Mouse (Mus musculus) kidney, adult 18-20 months (tissue): ENCODE results near the gene Aggf1.
A peak's percentile ranks its signal among the peaks of the same experiment; 100 is the strongest.
"Not testable (repeated sequence)": the region's sequence is repeated elsewhere in the genome, so short reads cannot be mapped to it uniquely, and the experiment has no call there.

Experiments used
- DNase-seq: peaks from one replicate; pipeline ENCODE4 v3.0.0; 2021

The Aggf1 gene

GRCm38 (mm10) chr13:95374701-95375553, at the start of gene Aggf1:
Gene Aggf1 (minus strand): TSS chr13:95375352.
- peak; percentile 94 for DNase-seq

- DNase-seq = no peak
These were observed 49.8 kb upstream of the Aggf1 start for GRCm38 (mm10) chr13:95424932-95425331.

DNA sequence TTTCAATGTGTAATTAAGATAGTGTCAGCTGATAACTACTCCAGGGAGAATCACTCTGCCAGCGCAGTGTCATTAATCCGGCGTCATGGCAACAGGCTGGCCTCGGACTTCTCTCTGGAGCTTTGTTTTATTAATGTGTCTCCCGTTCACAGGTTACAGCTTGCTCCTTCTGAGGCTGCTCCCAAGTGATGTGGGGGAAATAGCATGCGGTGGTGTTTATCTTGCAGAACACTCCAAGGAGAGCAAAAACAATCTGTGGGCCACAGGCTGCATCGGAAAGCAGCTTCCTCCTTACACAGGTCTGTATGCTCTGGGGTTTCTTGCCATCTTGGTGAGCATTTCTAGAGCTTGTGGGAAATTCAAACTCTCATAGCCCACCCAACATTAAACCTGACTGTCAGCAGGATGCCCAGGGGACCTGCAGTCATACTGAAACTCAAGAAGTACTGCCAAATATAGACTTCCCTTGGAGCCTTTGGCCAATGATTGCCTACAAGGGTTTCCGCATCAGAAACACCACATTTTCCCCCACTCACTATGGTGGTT, 44.1 kb upstream of the Aggf1 start:
- DNase-seq = no peak

GRCm38 (mm10) chr13:95418575-95419203, 43.5 kb upstream of the Aggf1 start:
- no peak for DNase-seq

DNA sequence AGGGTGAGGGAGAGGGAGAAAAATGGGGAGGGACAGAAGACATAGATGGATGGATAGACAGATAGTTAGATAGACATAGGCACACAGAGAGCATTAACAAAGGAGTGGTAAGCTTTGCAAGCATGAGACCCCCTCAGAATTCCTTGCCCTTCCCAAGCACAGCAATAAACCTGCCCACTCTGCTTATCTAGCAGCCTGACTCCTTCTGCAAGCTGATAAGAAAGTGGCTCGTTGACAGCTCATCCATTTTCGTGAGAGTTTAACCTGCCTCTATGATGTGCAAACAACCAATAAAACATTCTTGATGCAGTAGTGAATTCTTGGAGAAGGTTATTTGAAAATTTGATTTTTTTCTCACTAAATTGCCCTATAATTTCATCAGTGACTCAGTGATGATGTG, 37.1 kb upstream of the Aggf1 start:
- no peak for DNase-seq

GRCm38 (mm10) chr13:95393242-95393641, 18.1 kb upstream of the Aggf1 start:
- DNase-seq = no peak

GRCm38 (mm10) chr13:95389866-95390865, 15.0 kb upstream of the Aggf1 start:
- peak; percentile 76 for DNase-seq

- DNase-seq = no peak
These were observed 13.1 kb upstream of the Aggf1 start for GRCm38 (mm10) chr13:95388226-95388625.

DNA sequence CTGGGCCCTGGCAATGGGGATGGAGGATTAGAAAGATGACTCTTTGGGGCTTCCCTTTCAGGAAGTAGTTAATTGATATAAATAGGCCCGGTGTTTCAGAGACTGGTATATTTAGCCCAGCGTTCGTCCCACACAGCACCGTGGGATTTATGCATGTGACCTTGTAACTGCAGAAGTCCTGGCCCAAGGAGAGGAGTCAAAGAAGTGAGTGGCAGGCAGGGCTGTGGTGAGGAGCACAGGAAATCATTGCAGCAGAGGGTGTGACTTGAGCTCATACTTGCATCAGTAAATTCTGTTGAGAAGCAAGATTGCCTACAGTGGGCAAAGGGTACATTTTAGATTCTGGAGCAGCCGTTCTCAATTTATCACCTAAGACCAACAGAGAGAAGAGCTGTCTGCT, 7.3 kb upstream of the Aggf1 start:
- DNase-seq = no peak

DNA sequence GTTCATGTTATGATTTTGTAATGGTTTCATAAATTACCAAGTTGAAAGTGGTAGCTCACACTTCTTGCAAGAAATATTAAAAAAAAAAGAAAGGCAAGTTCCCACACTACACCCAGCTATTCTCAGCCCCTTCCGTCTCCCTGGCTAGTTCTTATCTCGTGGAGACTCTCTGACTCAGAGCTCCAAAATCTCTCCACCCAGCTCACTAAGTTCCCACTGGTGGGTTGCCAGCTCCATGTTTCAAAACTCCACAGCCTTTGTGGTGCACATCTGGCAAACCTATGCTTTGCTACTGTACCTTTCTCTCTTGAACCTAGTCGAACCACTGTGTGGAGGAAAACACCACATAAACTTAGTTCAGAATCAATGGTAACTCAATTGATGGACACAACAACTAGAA, 3.5 kb upstream of the Aggf1 start:
- DNase-seq = no peak

- not testable (repeated sequence) for DNase-seq
These were observed 1.6 kb upstream of the Aggf1 start for GRCm38 (mm10) chr13:95376689-95377289.

DNA sequence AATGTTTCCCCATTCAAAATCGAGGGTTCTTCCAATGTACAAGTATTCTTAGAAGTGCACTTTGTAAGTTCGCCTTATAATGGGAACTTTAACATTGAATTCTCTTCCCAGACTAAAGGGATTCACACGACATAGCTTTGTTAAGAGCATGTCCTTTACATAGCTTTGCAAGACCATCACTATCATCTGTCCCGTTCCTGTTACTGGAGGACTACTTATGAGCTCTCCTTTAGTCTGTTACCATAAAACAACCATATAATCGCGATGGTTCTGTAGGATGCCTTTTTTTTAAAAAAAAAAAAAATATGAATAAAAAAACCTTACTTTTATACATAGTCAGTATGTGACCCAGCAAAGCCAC, 382 bp upstream of the Aggf1 start:
- no peak for DNase-seq

- no peak for DNase-seq
These were observed 8.8 kb downstream of the Aggf1 start for GRCm38 (mm10) chr13:95366356-95366755.

DNA sequence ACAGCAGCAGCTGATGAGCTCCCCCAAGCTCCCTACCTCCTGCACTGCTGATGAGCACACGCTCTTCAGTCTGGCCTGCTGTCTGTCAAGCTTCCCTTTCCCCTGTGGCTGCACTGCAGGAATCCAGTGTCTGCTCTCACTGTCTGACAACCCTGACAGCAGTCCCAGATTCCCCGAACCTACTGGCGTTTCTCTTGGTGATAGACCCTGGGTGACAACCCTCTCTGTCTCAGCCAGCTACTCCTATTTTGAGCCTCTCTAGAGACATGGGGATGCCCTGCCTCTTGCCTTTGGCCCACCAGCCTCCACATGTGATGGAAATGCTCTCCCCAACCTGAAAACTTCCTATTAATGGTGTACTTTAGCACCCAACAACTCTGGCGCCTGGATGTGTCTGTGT, 11.7 kb downstream of the Aggf1 start:
- no peak for DNase-seq

DNA sequence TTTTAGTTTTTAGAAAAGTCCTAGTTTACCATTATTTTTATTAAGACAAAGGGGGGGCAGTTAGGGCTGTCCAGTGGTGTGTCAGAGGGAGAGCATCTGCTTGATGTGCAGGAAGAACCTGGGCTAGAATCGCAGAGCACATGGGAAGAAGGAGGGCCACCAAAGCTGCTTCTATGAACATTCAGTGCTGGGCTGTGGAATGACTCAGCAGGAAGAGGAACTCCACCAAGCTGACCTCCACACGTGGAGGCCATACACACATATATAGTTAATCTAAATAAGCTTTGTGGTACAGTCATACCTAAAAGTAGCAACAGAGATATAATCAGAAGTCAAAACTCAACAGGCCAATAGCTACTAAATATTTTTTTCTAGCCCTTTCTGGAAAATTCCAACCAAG, 16.9 kb downstream of the Aggf1 start:
- no peak for DNase-seq

DNA sequence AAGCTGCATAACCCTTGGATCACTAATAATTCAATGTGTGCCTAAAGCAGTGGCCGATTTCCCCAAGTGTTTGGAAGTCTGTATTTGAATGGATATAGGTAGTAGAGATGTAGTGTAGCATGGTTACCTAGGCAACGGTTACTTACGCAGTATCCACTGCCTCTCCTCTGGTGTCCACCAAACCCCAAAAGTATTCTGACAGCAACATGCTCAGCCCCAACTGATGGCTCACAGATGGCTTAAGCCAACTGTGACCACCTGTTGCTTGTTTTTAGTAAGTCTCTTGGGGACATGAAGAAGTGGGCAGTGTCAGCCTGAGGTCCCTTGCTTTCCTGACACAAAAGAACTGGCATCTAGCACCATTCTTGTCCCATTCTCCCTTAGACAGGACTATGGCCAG, 26.7 kb downstream of the Aggf1 start:
- DNase-seq = no peak

DNA sequence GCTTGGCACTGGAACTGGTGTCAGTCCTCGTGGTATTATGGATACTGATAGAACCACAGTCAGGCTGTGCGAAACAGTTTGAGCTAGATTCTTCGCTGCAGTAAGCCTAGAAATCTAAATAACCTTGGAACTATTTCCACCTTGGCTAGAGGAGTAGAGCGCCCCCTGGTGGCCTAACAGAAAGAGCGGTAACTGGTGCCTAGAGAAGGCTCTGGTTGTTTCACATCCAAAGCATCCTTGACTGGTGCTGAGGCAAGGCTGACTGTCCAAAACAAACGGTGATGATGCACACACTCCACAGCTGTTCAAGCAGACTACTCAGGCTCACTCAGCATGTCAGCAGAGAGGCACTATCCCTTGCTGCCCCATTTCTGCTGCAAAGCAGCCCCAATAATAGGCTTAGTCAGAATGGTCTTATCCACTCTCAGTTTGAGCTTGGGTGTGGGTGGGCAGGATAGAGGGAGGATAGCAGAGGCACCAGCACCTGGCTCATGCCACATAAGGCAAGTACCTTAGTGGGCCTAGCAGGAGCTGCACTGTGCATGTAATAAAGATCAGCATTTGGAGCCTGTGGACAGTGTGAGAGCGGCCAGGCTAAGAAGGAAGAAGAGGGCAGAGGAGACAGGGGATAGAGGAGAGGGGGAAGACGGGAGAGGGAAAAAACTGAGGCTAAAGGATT, 28.0 kb downstream of the Aggf1 start:
- peak; percentile 83 for DNase-seq

GRCm38 (mm10) chr13:95345869-95346268, 29.3 kb downstream of the Aggf1 start:
- DNase-seq = peak; percentile 45

DNA sequence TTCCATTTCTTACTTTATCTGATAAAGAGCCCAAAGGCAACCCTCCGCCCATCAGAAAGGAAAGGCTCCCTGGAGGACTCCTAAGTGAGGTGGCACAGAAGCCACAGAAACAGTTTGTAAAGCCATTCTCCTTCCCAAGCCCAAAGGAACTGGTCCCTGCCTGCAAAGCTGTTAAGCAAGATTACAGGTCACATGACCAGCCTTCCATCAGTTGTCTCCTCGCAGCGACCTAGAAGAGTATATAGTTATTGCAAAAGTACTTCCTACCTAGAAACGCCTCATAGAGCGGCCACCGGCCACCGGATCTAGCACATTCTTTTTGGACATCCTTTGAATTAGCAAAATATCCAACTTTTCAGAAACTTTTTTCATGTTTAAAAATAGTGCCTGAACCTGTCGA, 31.7 kb downstream of the Aggf1 start:
- DNase-seq = no peak

DNA sequence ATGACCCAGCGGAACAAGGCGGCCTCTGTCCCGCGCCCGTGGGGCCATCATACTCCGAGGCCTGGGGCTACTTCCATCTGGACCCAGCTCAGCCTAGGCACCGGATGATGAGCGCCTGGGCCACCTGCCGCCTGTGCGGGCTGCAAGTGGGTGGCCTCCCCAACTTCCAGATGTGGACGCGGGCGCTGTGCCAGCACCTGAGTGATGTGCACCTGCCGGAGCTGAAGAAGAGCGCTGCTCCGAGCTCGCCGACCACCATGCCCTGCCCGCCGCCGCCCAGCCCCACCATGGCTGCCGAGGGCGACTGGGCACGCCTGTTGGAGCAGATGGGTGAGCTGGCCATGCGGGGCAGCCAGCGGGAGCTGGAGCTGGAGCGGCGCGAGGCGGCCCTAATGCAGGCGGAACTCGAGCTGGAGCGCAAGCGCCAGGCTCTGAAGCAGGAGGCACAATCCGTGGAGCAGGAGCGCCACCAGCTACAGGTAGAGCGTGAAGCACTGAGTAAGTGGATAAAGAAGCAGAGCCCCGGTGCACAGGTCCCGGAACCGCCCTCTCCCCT, 39.0 kb downstream of the Aggf1 start:
- no peak for DNase-seq

DNA sequence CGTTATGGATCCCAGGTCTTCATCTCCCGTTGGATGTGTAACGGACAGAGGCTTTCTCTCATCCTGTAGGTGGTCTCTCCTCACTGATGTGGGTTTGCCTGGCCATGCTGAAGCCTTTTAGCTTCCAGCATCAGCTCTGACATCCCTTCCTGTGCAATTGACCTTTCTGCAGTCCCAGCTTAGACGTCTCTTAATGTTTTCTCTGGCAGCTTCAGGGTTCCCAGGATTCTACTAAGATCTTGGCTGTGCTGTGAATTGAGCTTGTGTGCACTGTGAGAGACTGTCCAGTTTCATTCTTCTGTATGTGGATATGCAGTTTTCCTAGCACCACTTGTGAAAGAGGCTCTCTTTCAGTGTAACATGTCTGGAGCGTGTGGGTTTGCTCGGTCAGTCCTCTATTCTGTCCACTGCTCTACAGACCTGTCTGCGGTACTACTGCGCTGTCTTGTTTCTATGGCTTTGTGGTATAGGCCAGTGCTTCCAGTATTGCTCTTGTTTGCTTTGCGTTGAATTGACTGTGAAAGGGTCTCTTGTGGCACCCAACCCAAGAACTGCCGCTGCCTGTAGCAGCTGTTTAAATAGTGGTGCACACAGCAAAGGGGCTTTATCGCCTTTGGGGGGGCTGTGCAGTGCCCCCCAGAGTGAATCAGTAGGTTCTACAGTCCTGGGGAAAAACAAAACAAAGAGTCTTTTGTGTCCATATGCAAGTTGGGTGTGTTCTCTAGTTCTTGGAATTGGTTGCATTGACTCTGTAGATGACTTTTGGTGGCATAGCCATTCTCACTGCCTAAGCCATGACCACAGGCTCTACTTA, 42.9 kb downstream of the Aggf1 start:
- no peak for DNase-seq
